Mouse (Mus musculus) erythroblast, embryonic 14.5 days (primary cell): ENCODE data around the gene Gng8.

Source experiments
- GATA1 ChIP-seq: IDR thresholded peaks from 2 replicates; pipeline ENCODE4 v1.6.1; 2012; ENCODE audit warnings: low read length, inconsistent platforms, mixed read lengths
- TAL1 ChIP-seq: IDR thresholded peaks from 3 replicates; pipeline ENCODE4 v1.6.1; 2012; ENCODE audit warnings: low read length, inconsistent platforms, mixed read lengths

- TF ChIP-seq GATA1 (no peak), TAL1 (no peak)
Measured at GRCm38 (mm10) chr7:16938117-16938791, 46.7 kb downstream of the Gng8 start.
